Mouse (Mus musculus) limb, embryonic 14.5 days (tissue): ENCODE data around the gene Fam81b. TPM values are rescaled to one million over a fixed set of nuclear protein-coding genes. Genes with fewer than 3 reads are reported as not detected.

ENCODE experiments used
- ATAC-seq: fragments of 200-750 bp; cut with Nextera tagmentation; 2 replicates; pipeline ENCODE4 v1.8.0; 2017; ENCODE audit warnings: low read depth, moderate number of reproducible peaks, moderate TSS enrichment; ENCODE audit not compliant: low FRiP score
- DNase-seq: peaks from one replicate; pipeline ENCODE4 v3.0.0-alpha.2; 2015; ENCODE audit warnings: low spot score
- H3K27ac ChIP-seq: fragments of 300-500 bp; sonication (generic); replicated peaks from 2 replicates; pipeline ENCODE4 v1.5.1; 2014; ENCODE audit warnings: low read depth, mild to moderate bottlenecking, low read length, moderate library complexity, mixed read lengths
- H3K27me3 ChIP-seq: fragments of 300-500 bp; sonication (generic); 2 replicates; pipeline ENCODE4 v1.6.1; 2014; ENCODE audit warnings: low read length, mixed read lengths; ENCODE audit not compliant: control insufficient read depth, insufficient read depth
- H3K36me3 ChIP-seq: fragments of 300-500 bp; sonication (generic); 2 replicates; pipeline ENCODE4 v1.6.1; 2014; ENCODE audit warnings: mild to moderate bottlenecking, low read length, moderate library complexity, mixed read lengths; ENCODE audit not compliant: control insufficient read depth, insufficient read depth
- H3K4me1 ChIP-seq: fragments of 300-500 bp; sonication (generic); 2 replicates; pipeline ENCODE4 v1.6.1; 2014; ENCODE audit warnings: antibody characterized with exemption, low read length, mixed read lengths; ENCODE audit not compliant: control insufficient read depth, insufficient read depth
- H3K4me2 ChIP-seq: fragments of 300-500 bp; sonication (generic); replicated peaks from 2 replicates; pipeline ENCODE4 v1.6.1; 2014; ENCODE audit warnings: low read depth, mild to moderate bottlenecking, low read length, moderate library complexity; ENCODE audit not compliant: severe bottlenecking
- H3K4me3 ChIP-seq: fragments of 300-500 bp; sonication (generic); replicated peaks from 2 replicates; pipeline ENCODE4 v1.5.1; 2014; ENCODE audit warnings: low read length
- H3K9ac ChIP-seq: fragments of 300-500 bp; sonication (generic); 2 replicates; pipeline ENCODE4 v1.6.1; 2014; ENCODE audit warnings: mild to moderate bottlenecking, low read depth, low read length, moderate library complexity; ENCODE audit not compliant: severe bottlenecking
- H3K9me3 ChIP-seq: fragments of 300-500 bp; sonication (generic); 2 replicates; pipeline ENCODE4 v1.6.1; 2016; ENCODE audit warnings: low read length; ENCODE audit not compliant: control insufficient read depth
- POLR2A ChIP-seq: fragments of 200-500 bp; IDR thresholded peaks from 2 replicates; pipeline ENCODE4 v1.8.0; 2012; ENCODE audit warnings: inconsistent platforms, mild to moderate bottlenecking, moderate library complexity, borderline replicate concordance; ENCODE audit not compliant: insufficient read depth, insufficient read length; ENCODE audit errors: extremely low read depth
- WGBS: fragments of 180-500 bp; shearing (Covaris S2); extraction: QIAGEN DNeasy Blood & Tissue Kit; methylation state at CpG from one replicate; pipeline ENCODE4 v1.1.7; 2014; 5-methylcytosine and 5-hydroxymethylcytosine counted together
- polyA plus RNA-seq, 2 experiments: library from polyadenylated mRNA; depleted of rRNA in 1 of 2; stranded (reverse) in 1 of 2; unstranded in 1 of 2; fragments of >200 nt; fragmentation: Nextera tagmentation in 1 of 2; extraction: Ambion mirVana in 1 of 2; gene quantifications; 2 replicates each; pipeline versions ENCODE4 v1.2.1 to v1.2.3; 2012 to 2014

Fam81b gene
- polyA plus RNA-seq, 2 experiments = not detected

DNA sequence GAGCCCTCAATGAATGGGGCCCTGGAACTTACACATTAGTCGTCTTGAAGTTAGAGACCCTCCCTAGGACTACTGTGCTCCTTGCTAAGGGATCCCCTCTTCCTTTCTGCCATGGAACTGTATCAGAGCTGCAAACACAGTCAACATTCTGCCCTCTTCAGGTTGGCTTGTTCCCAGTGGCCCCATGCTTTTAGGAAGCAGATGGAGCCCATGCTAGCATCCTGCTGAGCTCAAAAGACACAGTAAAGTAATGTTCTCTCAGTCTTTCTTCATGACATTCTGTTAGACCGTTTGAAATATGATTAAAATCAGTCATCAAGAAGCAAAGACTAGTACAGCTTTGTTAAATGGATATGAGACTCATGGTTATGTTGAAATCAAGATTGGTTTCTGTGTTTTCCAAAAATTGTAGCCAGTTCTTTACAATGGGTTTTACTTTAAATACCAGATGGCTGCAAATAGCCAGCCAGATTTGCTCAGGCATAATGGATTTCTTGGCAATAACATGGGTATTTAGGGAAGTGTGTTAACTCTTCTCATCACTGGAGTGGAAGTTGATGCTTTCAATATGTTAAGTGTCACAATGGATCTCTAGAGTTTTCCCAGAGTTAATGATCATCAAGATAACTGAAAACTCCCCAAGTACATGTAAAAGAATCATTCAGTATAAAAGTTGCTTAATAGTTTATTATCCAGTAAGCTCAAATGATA is 938 bp upstream of the Fam81b start:
- no peaks in the 10 kb centered on the region for H3K4me1 ChIP-seq
- ATAC-seq (no peak), DNase-seq (no peak)
- no peaks in the 10 kb centered on the region for H3K36me3 ChIP-seq
- H3K9me3 ChIP-seq = no peaks in the 10 kb centered on the region
- WGBS = 56% methylated on average over 2 of the region's 2 CpGs
- H3K4me2 ChIP-seq = no peak overlapping the region
- no peak overlapping the region for H3K27ac ChIP-seq
- TF ChIP-seq POLR2A = no peak
- no peak overlapping the region for H3K4me3 ChIP-seq
- H3K27me3 ChIP-seq = no peaks in the 10 kb centered on the region
- no peak overlapping the region for H3K9ac ChIP-seq

DNA sequence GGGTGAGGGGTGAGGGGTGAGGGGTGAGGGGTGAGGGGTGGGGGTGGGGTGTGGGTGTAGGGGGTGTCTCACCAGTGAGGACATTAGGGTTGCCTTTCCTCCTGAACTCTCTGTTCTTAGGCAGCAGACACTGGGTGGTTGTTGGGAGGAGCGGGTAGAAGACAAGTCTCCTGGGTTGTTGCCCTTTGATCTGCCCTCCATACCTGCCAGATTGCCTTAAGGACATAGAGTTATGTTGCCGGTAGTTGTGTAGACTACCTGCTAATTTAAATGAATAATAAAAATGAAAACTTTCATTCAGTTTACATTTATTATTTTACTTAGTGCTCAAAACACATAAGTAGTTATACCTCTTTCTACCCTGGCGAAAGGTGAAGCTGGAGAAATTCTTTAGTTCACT is 369 bp upstream of the Fam81b start:
- Histone ChIP-seq H3K4me2 (no peak overlapping the region), H3K9ac (no peak overlapping the region), H3K4me3 (no peak overlapping the region), H3K9me3 (no peaks in the 10 kb centered on the region), H3K4me1 (no peaks in the 10 kb centered on the region), H3K27ac (no peak overlapping the region), H3K27me3 (no peaks in the 10 kb centered on the region), H3K36me3 (no peaks in the 10 kb centered on the region)
- 81% methylated on average over 3 of the region's 3 CpGs for WGBS
- DNase-seq (no peak), ATAC-seq (no peak)
- TF ChIP-seq POLR2A = no peak

DNA sequence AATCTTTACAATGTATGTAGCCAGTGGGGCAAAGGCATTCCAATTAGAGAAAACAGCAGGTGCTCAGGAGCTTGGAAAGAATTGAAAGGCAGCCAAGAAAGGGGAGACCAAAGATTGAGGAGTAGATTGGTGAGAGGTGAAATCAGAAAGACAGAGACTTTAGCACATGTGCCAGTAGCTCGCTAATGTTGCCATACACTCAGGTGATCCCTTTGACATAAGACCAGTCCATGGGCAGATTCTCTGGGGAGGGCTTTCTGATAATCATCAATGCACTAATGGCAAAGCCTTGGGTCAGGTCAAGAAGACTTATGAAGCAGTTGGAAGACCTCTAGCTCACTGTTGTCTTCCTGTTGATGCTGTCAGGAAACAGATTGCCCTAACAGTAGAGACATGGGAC is 671 bp downstream of the Fam81b start:
- no peak for TF ChIP-seq POLR2A
- WGBS = 81% methylated on average over 1 of the region's 1 CpGs
- no peak overlapping the region for H3K9ac ChIP-seq

DNA sequence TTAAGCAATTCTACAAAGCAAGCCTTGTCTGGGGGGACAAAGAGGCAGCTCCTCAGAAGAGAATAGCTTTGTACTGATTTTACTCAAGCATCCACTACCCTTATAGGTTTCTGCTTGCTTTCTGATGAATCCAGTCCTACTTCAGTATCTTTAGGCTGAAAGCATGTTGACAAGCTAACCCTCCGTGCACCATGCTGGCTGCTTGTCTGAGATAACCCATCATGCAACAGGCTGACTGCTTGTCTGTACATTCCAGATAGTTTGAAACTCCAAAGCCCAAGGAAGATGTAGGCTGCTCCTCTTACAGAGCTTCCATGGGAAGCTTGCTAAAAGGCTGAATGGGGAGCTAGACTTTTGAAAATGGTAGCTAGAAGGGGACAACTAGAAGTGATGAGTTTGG is 1.7 kb downstream of the Fam81b start:
- WGBS = 82% methylated on average over 1 of the region's 1 CpGs
- Histone ChIP-seq H3K27me3 (no peaks in the 10 kb centered on the region), H3K4me1 (no peaks in the 10 kb centered on the region), H3K27ac (no peak overlapping the region), H3K4me2 (no peak overlapping the region), H3K9ac (no peak overlapping the region), H3K4me3 (no peak overlapping the region), H3K36me3 (no peaks in the 10 kb centered on the region), H3K9me3 (no peaks in the 10 kb centered on the region)
- no peak for DNase-seq
- no peak for TF ChIP-seq POLR2A
- no peak for ATAC-seq

More for the DNA sequence above, 671 bp downstream of the Fam81b start:
- H3K4me2 ChIP-seq = no peak overlapping the region
- ATAC-seq (no peak), DNase-seq (no peak)
- no peak overlapping the region for H3K27ac ChIP-seq
- no peaks in the 10 kb centered on the region for H3K4me1 ChIP-seq
- no peaks in the 10 kb centered on the region for H3K27me3 ChIP-seq
- no peaks in the 10 kb centered on the region for H3K36me3 ChIP-seq
- no peaks in the 10 kb centered on the region for H3K9me3 ChIP-seq
- no peak overlapping the region for H3K4me3 ChIP-seq

DNA sequence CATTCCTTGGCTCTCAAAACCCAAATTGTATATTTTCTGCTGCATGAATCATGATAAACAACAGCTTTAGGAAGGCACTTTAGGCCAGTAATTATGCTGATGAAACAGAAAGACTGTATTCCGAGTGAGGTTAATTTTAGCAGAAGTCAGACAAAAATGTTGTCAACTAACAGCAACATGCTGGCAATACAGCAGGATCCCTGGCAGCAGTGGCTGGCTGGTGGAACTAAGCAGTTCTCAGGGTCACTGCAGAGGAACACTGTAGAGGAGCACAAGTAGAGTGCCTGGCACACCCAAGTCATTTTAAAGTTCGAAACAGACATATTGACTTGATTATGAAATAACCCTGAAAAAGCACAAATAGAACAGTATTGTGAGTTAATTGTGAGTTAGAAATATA is 2.8 kb downstream of the Fam81b start:
- Histone ChIP-seq H3K9ac (no peak overlapping the region), H3K4me3 (no peak overlapping the region), H3K9me3 (no peaks in the 10 kb centered on the region), H3K27me3 (no peaks in the 10 kb centered on the region), H3K36me3 (no peaks in the 10 kb centered on the region), H3K4me2 (no peak overlapping the region), H3K27ac (no peak overlapping the region), H3K4me1 (no peaks in the 10 kb centered on the region)
- no peak for TF ChIP-seq POLR2A
- DNase-seq (no peak), ATAC-seq (no peak)
- WGBS = 86% methylated on average over 2 of the region's 2 CpGs

DNA sequence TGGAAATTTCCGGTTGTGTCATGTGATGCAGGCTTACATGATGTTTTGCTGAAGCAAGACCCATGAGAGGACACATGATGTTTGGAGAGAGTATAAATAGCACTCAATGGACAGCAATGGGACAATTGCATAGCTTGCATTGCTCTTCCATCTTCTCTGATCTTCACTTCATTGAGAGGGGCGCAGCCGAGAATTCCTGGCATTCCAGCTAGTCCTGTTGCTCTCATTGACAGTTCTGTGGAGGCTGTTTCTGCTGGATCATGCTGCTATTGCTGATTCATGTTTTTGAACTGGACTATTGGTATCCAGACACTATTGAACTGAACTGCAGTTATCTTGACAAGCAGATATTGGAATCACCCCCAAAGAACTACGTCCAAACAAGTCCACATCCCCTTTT is 12.8 kb downstream of the Fam81b start:
- DNase-seq (no peak), ATAC-seq (no peak)
- no peak for TF ChIP-seq POLR2A
- H3K9ac ChIP-seq = no peak overlapping the region
- no peaks in the 10 kb centered on the region for H3K36me3 ChIP-seq
- no peaks in the 10 kb centered on the region for H3K9me3 ChIP-seq
- H3K27me3 ChIP-seq = no peaks in the 10 kb centered on the region
- H3K27ac ChIP-seq = no peak overlapping the region
- H3K4me1 ChIP-seq = no peaks in the 10 kb centered on the region
- no peak overlapping the region for H3K4me3 ChIP-seq
- no peak overlapping the region for H3K4me2 ChIP-seq
- WGBS = 62% methylated on average over 4 of the region's 4 CpGs
